Mouse (Mus musculus) kidney, embryonic 15.5 days (tissue): ENCODE results near the gene Ppm1f. TPM values are rescaled to one million over a fixed set of nuclear protein-coding genes. Genes with fewer than 3 reads are reported as not detected.

Experiments used
- polyA plus RNA-seq: library from polyadenylated mRNA; unstranded; fragments of >200 nt; fragmentation: Nextera tagmentation; extraction: Ambion mirVana; gene quantifications from 2 replicates; pipeline ENCODE4 v1.2.1, GENCODE M21; 2015

Ppm1f gene
- polyA plus RNA-seq, 1 experiment from 2014 or later: 31.7 TPM

Other genes with a start within 250 kb of the Ppm1f start
- gene Olfr19, start 220.1 kb upstream of the Ppm1f start, polyA plus RNA-seq: not detected in 2 replicates
- 0.48 and 0.51 TPM in 2 replicates for gene Spag6l, start 67.0 kb upstream of the Ppm1f start, polyA plus RNA-seq
- gene Igll1, start 32.5 kb upstream of the Ppm1f start, polyA plus RNA-seq: 0.19 and 0.61 TPM in 2 replicates
- gene Top3b, start 25.7 kb upstream of the Ppm1f start, polyA plus RNA-seq: 62.8 and 74.7 TPM in 2 replicates
- 1.9 and 3.0 TPM in 2 replicates for gene Vpreb1, start 25.6 kb upstream of the Ppm1f start, polyA plus RNA-seq
- gene Mapk1, start 86.9 kb downstream of the Ppm1f start, polyA plus RNA-seq: 164 and 172 TPM in 2 replicates
- gene Ypel1, start 173.2 kb downstream of the Ppm1f start, polyA plus RNA-seq: 37.8 and 43.5 TPM in 2 replicates
- 134 and 145 TPM in 2 replicates for gene Ppil2, start 214.8 kb downstream of the Ppm1f start, polyA plus RNA-seq
- 57.0 and 57.7 TPM in 2 replicates for gene 2610318N02Rik, start 228.7 kb downstream of the Ppm1f start, polyA plus RNA-seq
- gene Sdf2l1, start 235.9 kb downstream of the Ppm1f start, polyA plus RNA-seq: 94.1 and 94.2 TPM in 2 replicates
- gene Ydjc, start 248.2 kb downstream of the Ppm1f start, polyA plus RNA-seq: 10.5 and 11.5 TPM in 2 replicates